Mouse (Mus musculus) limb, embryonic 14.5 days (tissue): ENCODE results near the gene Prkch. TPM values are rescaled to one million over a fixed set of nuclear protein-coding genes. Genes with fewer than 3 reads are reported as not detected.

Source experiments
- ATAC-seq: fragments of 200-750 bp; cut with Nextera tagmentation; 2 replicates; pipeline ENCODE4 v1.8.0; 2017; ENCODE audit warnings: low read depth, moderate number of reproducible peaks, moderate TSS enrichment; ENCODE audit not compliant: low FRiP score
- DNase-seq: peaks from one replicate; pipeline ENCODE4 v3.0.0-alpha.2; 2015; ENCODE audit warnings: low spot score
- H3K27ac ChIP-seq: fragments of 300-500 bp; sonication (generic); replicated peaks from 2 replicates; pipeline ENCODE4 v1.5.1; 2014; ENCODE audit warnings: low read depth, mild to moderate bottlenecking, low read length, moderate library complexity, mixed read lengths
- H3K27me3 ChIP-seq: fragments of 300-500 bp; sonication (generic); 2 replicates; pipeline ENCODE4 v1.6.1; 2014; ENCODE audit warnings: low read length, mixed read lengths; ENCODE audit not compliant: control insufficient read depth, insufficient read depth
- H3K36me3 ChIP-seq: fragments of 300-500 bp; sonication (generic); 2 replicates; pipeline ENCODE4 v1.6.1; 2014; ENCODE audit warnings: mild to moderate bottlenecking, low read length, moderate library complexity, mixed read lengths; ENCODE audit not compliant: control insufficient read depth, insufficient read depth
- H3K4me1 ChIP-seq: fragments of 300-500 bp; sonication (generic); 2 replicates; pipeline ENCODE4 v1.6.1; 2014; ENCODE audit warnings: antibody characterized with exemption, low read length, mixed read lengths; ENCODE audit not compliant: control insufficient read depth, insufficient read depth
- H3K4me2 ChIP-seq: fragments of 300-500 bp; sonication (generic); replicated peaks from 2 replicates; pipeline ENCODE4 v1.6.1; 2014; ENCODE audit warnings: low read depth, mild to moderate bottlenecking, low read length, moderate library complexity; ENCODE audit not compliant: severe bottlenecking
- H3K4me3 ChIP-seq: fragments of 300-500 bp; sonication (generic); replicated peaks from 2 replicates; pipeline ENCODE4 v1.5.1; 2014; ENCODE audit warnings: low read length
- H3K9ac ChIP-seq: fragments of 300-500 bp; sonication (generic); 2 replicates; pipeline ENCODE4 v1.6.1; 2014; ENCODE audit warnings: mild to moderate bottlenecking, low read depth, low read length, moderate library complexity; ENCODE audit not compliant: severe bottlenecking
- H3K9me3 ChIP-seq: fragments of 300-500 bp; sonication (generic); 2 replicates; pipeline ENCODE4 v1.6.1; 2016; ENCODE audit warnings: low read length; ENCODE audit not compliant: control insufficient read depth
- POLR2A ChIP-seq: fragments of 200-500 bp; IDR thresholded peaks from 2 replicates; pipeline ENCODE4 v1.8.0; 2012; ENCODE audit warnings: inconsistent platforms, mild to moderate bottlenecking, moderate library complexity, borderline replicate concordance; ENCODE audit not compliant: insufficient read depth, insufficient read length; ENCODE audit errors: extremely low read depth
- WGBS: fragments of 180-500 bp; shearing (Covaris S2); extraction: QIAGEN DNeasy Blood & Tissue Kit; methylation state at CpG from one replicate; pipeline ENCODE4 v1.1.7; 2014; 5-methylcytosine and 5-hydroxymethylcytosine counted together
- polyA plus RNA-seq, 2 experiments: library from polyadenylated mRNA; depleted of rRNA in 1 of 2; stranded (reverse) in 1 of 2; unstranded in 1 of 2; fragments of >200 nt; fragmentation: Nextera tagmentation in 1 of 2; extraction: Ambion mirVana in 1 of 2; gene quantifications; 2 replicates each; pipeline versions ENCODE4 v1.2.1 to v1.2.3; 2012 to 2014

The Prkch gene
- polyA plus RNA-seq, 2 experiments, result 9.3 to 17.2 TPM

GRCm38 (mm10) chr12:73764649-73765525, 180.3 kb downstream of the Prkch start:
- Histone ChIP-seq H3K9me3 (no peaks in the 10 kb centered on the region), H3K4me3 (no peak overlapping the region), H3K36me3 (no peaks in the 10 kb centered on the region), H3K9ac (no peak overlapping the region), H3K27me3 (no peaks in the 10 kb centered on the region), H3K27ac (0 out of 2 replicates have a peak overlapping the region, but pooled peaks have one; percentile 4), H3K4me1 (peaks cover 9% of the 10 kb centered on the region; the same call in 1 of the 2 replicates), H3K4me2 (no peak overlapping the region)
- ATAC-seq (peak; percentile 30; the same call in 1 of the 2 replicates), DNase-seq (peak; percentile 44)
- 61% methylated on average over 15 of the region's 15 CpGs for WGBS
- no peak for TF ChIP-seq POLR2A

- Histone ChIP-seq H3K4me1 (peaks cover 9% of the 10 kb centered on the region; the same call in 1 of the 2 replicates), H3K9me3 (no peaks in the 10 kb centered on the region), H3K9ac (no peak overlapping the region), H3K27ac (no peak overlapping the region), H3K36me3 (no peaks in the 10 kb centered on the region), H3K4me3 (no peak overlapping the region), H3K4me2 (no peak overlapping the region), H3K27me3 (no peaks in the 10 kb centered on the region)
- ATAC-seq (no peak), DNase-seq (no peak)
- no peak for TF ChIP-seq POLR2A
- 92% methylated on average over 8 of the region's 8 CpGs for WGBS
Observed at GRCm38 (mm10) chr12:73766152-73766551, 181.6 kb downstream of the Prkch start.

- DNase-seq, result no peak
- Histone ChIP-seq H3K4me2 (no peak overlapping the region), H3K4me3 (no peak overlapping the region), H3K27me3 (no peaks in the 10 kb centered on the region), H3K4me1 (peaks cover 9% of the 10 kb centered on the region; the same call in 1 of the 2 replicates), H3K27ac (no peak overlapping the region), H3K9me3 (no peaks in the 10 kb centered on the region), H3K36me3 (no peaks in the 10 kb centered on the region), H3K9ac (no peak overlapping the region)
- TF ChIP-seq POLR2A, result no peak
- no peak for ATAC-seq
- WGBS, result 87% methylated on average over 5 of the region's 5 CpGs
Observed at GRCm38 (mm10) chr12:73768788-73769187, 184.2 kb downstream of the Prkch start.

DNA sequence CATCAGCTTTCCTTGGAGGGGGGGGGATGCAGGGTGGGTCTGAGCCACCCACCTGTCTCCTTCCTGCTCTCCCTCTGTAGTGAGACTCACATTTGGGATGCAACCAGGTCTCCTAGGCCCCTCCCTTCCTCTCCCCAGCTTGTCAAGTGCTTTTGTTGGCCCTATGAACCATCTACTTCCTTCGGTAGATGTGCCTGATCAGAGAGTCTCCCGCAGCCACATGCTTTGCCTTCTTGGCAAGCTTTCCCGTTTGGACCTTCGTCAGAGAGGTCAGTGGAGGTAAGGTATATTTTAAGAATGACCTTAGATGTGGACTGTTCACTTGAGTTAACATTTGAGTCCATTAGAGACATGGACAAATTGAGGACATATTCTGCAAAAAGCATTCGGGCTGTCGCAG, 184.9 kb downstream of the Prkch start:
- H3K36me3 ChIP-seq, result no peaks in the 10 kb centered on the region
- no peak overlapping the region for H3K9ac ChIP-seq
- DNase-seq (no peak), ATAC-seq (no peak)
- WGBS, result 87% methylated on average over 6 of the region's 6 CpGs
- no peak overlapping the region for H3K4me3 ChIP-seq
- H3K4me1 ChIP-seq, result peaks cover 8% of the 10 kb centered on the region; the same call in 1 of the 2 replicates
- H3K4me2 ChIP-seq, result no peak overlapping the region
- no peaks in the 10 kb centered on the region for H3K27me3 ChIP-seq
- H3K9me3 ChIP-seq, result no peaks in the 10 kb centered on the region
- TF ChIP-seq POLR2A, result no peak
- no peak overlapping the region for H3K27ac ChIP-seq

GRCm38 (mm10) chr12:73770771-73771170, 186.2 kb downstream of the Prkch start:
- Histone ChIP-seq H3K4me1 (peaks cover 3% of the 10 kb centered on the region; the same call in 1 of the 2 replicates), H3K9ac (no peak overlapping the region), H3K36me3 (no peaks in the 10 kb centered on the region), H3K9me3 (no peaks in the 10 kb centered on the region), H3K4me3 (no peak overlapping the region), H3K27me3 (no peaks in the 10 kb centered on the region), H3K27ac (no peak overlapping the region), H3K4me2 (no peak overlapping the region)
- ATAC-seq (no peak), DNase-seq (no peak)
- 88% methylated on average over 1 of the region's 1 CpGs for WGBS
- no peak for TF ChIP-seq POLR2A
